Mouse (Mus musculus) small intestine, adult 2 months (tissue): ENCODE results near the gene Olfr323. TPM values are rescaled to one million over a fixed set of nuclear protein-coding genes. Genes with fewer than 3 reads are reported as not detected.

Experiments used
- H3K27ac ChIP-seq: fragments of 200-500 bp; 2 replicates; pipeline ENCODE4 v1.5.1; 2012; ENCODE audit warnings: low read depth, low read length, control low read depth, inconsistent platforms; ENCODE audit not compliant: insufficient read depth
- H3K27me3 ChIP-seq: fragments of 200-500 bp; 2 replicates; pipeline ENCODE4 v1.6.1; 2012; ENCODE audit warnings: mild to moderate bottlenecking, moderate library complexity, low read length, inconsistent platforms; ENCODE audit not compliant: control insufficient read depth, insufficient read depth
- H3K36me3 ChIP-seq: fragments of 200-500 bp; 2 replicates; pipeline ENCODE4 v1.6.1; 2012; ENCODE audit warnings: mild to moderate bottlenecking, low read length, control low read depth, inconsistent platforms; ENCODE audit not compliant: control insufficient read depth, insufficient read depth
- H3K4me1 ChIP-seq: fragments of 200-500 bp; 2 replicates; pipeline ENCODE4 v1.6.1; 2012; ENCODE audit warnings: low read length, inconsistent platforms, mixed read lengths; ENCODE audit not compliant: control insufficient read depth, insufficient read depth, insufficient read length
- H3K4me3 ChIP-seq: fragments of 200-500 bp; 2 replicates; pipeline ENCODE4 v1.5.1; 2012; ENCODE audit warnings: low read depth, mild to moderate bottlenecking, control low read depth, inconsistent platforms, low read length, moderate library complexity
- CTCF ChIP-seq: fragments of 200-500 bp; IDR thresholded peaks from 2 replicates; pipeline ENCODE4 v1.5.1; 2012; ENCODE audit warnings: low read depth, mild to moderate bottlenecking, control low read depth, inconsistent platforms, low read length, moderate library complexity, mixed read lengths; ENCODE audit not compliant: insufficient replicate concordance, insufficient read length; ENCODE audit errors: extremely low read depth
- POLR2A ChIP-seq: fragments of 200-500 bp; IDR thresholded peaks from 2 replicates; pipeline ENCODE4 v1.6.1; 2012; ENCODE audit warnings: low read depth, mild to moderate bottlenecking, control low read depth, inconsistent platforms, low read length, moderate library complexity
- WGBS: fragments of 180-500 bp; shearing (Covaris S2); methylation state at CpG from one replicate; pipeline ENCODE4 v1.1.7; 2018; 5-methylcytosine and 5-hydroxymethylcytosine counted together
- polyA plus RNA-seq: library from polyadenylated mRNA; depleted of rRNA; stranded (reverse); fragments of >200 nt; gene quantifications from 2 replicates; pipeline ENCODE4 v1.2.3, GENCODE M21; 2012

Gene Olfr323
- polyA plus RNA-seq, 1 experiment = not detected

GRCm38 (mm10) chr11:58602800-58603560 is 27.3 kb downstream of the Olfr323 start:
- TF ChIP-seq CTCF (no peak), POLR2A (no peak)
- Histone ChIP-seq H3K27ac (peak overlapping the region; percentile 33; the same call in 1 of the 2 replicates), H3K4me1 (peaks cover 27% of the 10 kb centered on the region), H3K36me3 (no peaks in the 10 kb centered on the region), H3K27me3 (no peaks in the 10 kb centered on the region), H3K4me3 (no peak overlapping the region)
- WGBS = 72% methylated on average over 6 of the region's 6 CpGs

DNA sequence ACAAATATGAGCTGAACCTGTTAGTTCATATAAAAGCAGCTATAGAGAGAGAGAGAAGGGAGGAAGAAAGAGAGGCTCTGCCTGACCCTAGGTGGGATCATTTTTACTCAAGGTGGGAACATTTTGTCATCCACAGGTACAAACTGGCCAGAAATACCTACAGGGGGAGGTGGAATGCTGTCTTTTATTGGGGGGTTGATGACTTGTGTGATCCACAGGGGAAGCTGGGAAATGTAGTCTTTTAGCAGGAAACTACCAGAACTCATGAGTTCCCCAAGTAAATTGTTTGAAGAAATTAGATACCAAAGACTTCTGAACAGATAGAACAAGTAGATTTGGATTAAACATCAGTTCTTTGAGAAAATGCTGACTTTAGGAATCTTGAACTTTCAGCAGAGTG is 28.2 kb downstream of the Olfr323 start:
- Histone ChIP-seq H3K36me3 (no peaks in the 10 kb centered on the region), H3K27me3 (no peaks in the 10 kb centered on the region), H3K4me3 (no peak overlapping the region), H3K4me1 (peaks cover 27% of the 10 kb centered on the region), H3K27ac (no peak overlapping the region)
- no peak for TF ChIP-seq POLR2A
- TF ChIP-seq CTCF = no peak

GRCm38 (mm10) chr11:58597837-58598236 is 32.5 kb downstream of the Olfr323 start:
- 92% methylated on average over 13 of the region's 13 CpGs for WGBS
- Histone ChIP-seq H3K4me1 (no peaks in the 10 kb centered on the region; the same call in 1 of the 2 replicates), H3K27me3 (no peaks in the 10 kb centered on the region), H3K27ac (no peak overlapping the region), H3K4me3 (no peak overlapping the region), H3K36me3 (no peaks in the 10 kb centered on the region)
- TF ChIP-seq CTCF (no peak), POLR2A (no peak)

- Histone ChIP-seq H3K4me3 (no peak within 1 kb of the TSS), H3K27ac (no peak within 1 kb of the TSS), H3K27me3 (no peaks in the 10 kb centered on the region), H3K36me3 (no peaks in the 10 kb centered on the region), H3K4me1 (peaks cover 2% of the 10 kb centered on the region; the same call in 1 of the 2 replicates)
- WGBS = 85% methylated on average over 6 of the region's 6 CpGs
- no peak for TF ChIP-seq POLR2A
- no peak for TF ChIP-seq CTCF
These were observed 35.5 kb downstream of the Olfr323 start, which contains the start of gene Olfr324 for GRCm38 (mm10) chr11:58594814-58595213. TSS of gene Olfr324 (plus strand) at chr11:58595114.

- Histone ChIP-seq H3K27me3 (no peaks in the 10 kb centered on the region), H3K4me3 (no peak overlapping the region), H3K36me3 (no peaks in the 10 kb centered on the region), H3K27ac (no peak overlapping the region), H3K4me1 (peaks cover 2% of the 10 kb centered on the region; the same call in 1 of the 2 replicates)
- WGBS = 71% methylated on average over 3 of the region's 3 CpGs
- TF ChIP-seq POLR2A (no peak), CTCF (no peak)
These were observed 41.6 kb downstream of the Olfr323 start for GRCm38 (mm10) chr11:58588620-58589250.

- no peaks in the 10 kb centered on the region for H3K27me3 ChIP-seq
- no peaks in the 10 kb centered on the region for H3K36me3 ChIP-seq
- TF ChIP-seq POLR2A = no peak
- peak; percentile 71; the same call in 1 of the 2 replicates for TF ChIP-seq CTCF
- no peak overlapping the region for H3K4me3 ChIP-seq
- H3K27ac ChIP-seq = no peak overlapping the region
- 72% methylated on average over 7 of the region's 7 CpGs for WGBS
- peaks cover 2% of the 10 kb centered on the region; the same call in 1 of the 2 replicates for H3K4me1 ChIP-seq
These were observed 42.4 kb downstream of the Olfr323 start for GRCm38 (mm10) chr11:58587898-58588348.

DNA sequence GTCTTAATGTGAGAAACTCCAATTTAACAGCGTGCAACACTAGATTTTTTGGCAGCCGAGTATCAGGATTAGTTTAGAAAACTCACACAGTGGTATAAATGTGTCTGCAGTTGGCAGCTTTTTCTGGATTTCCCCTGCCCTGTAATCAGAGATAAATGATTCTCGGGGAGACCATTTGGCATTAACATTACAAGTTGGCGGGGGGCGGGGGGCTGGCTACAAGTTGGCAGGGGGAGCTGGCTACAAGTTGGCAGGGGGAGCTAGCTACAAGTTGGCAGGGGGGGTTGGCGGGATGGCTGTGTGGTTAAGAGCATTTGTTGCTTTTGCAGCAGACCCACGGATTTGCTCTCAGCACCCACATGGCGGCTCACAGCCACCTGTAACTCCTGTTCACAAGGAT is 51.7 kb downstream of the Olfr323 start:
- Histone ChIP-seq H3K36me3 (no peaks in the 10 kb centered on the region), H3K4me1 (peaks cover 3% of the 10 kb centered on the region; the same call in 1 of the 2 replicates), H3K27ac (no peak overlapping the region), H3K4me3 (no peak overlapping the region), H3K27me3 (no peaks in the 10 kb centered on the region)
- 81% methylated on average over 8 of the region's 8 CpGs for WGBS
- TF ChIP-seq CTCF (no peak), POLR2A (no peak)
